Mouse (Mus musculus) lung, adult 2 months (tissue): ENCODE measurements around the gene Tcf7l2. TPM values are rescaled to one million over a fixed set of nuclear protein-coding genes. Genes with fewer than 3 reads are reported as not detected.

Experiments
- DNase-seq: peaks from one replicate; pipeline ENCODE4 v3.0.0; 2022
- H3K4me1 ChIP-seq: fragments of 200-500 bp; 2 replicates; pipeline ENCODE4 v1.6.1; 2011; ENCODE audit warnings: low read length; ENCODE audit not compliant: control insufficient read depth, insufficient read depth
- H3K4me3 ChIP-seq: fragments of 200-500 bp; replicated peaks from 2 replicates; pipeline ENCODE3; 2011; ENCODE audit warnings: low read depth, mild to moderate bottlenecking, control low read depth, low read length; ENCODE audit errors: extremely low read depth
- CTCF ChIP-seq: fragments of 200-500 bp; IDR thresholded peaks from 2 replicates; pipeline ENCODE4 v1.5.1; 2011; ENCODE audit warnings: mild to moderate bottlenecking, low read length, control low read depth; ENCODE audit not compliant: insufficient read depth
- POLR2A ChIP-seq: fragments of 200-500 bp; IDR thresholded peaks from 2 replicates; pipeline ENCODE4 v1.6.1; 2011; ENCODE audit warnings: low read depth, mild to moderate bottlenecking, control low read depth, low read length, borderline replicate concordance; ENCODE audit errors: extremely low read depth
- WGBS: fragments of 180-500 bp; shearing (Covaris S2); methylation state at CpG from one replicate; pipeline ENCODE4 v1.1.7; 2018; 5-methylcytosine and 5-hydroxymethylcytosine counted together
- polyA plus RNA-seq: library from polyadenylated mRNA; depleted of rRNA; stranded (reverse); fragments of >200 nt; gene quantifications from 2 replicates; pipeline ENCODE4 v1.2.3, GENCODE M21; 2012

Tcf7l2 gene
- polyA plus RNA-seq, 1 experiment = 18.5 TPM

- H3K4me3 ChIP-seq = peak overlapping the region; percentile 78
- WGBS = under 1% methylated on average over 32 of the region's 38 CpGs
- DNase-seq = peak; percentile 67
- H3K4me1 ChIP-seq = peaks cover 5% of the 10 kb centered on the region
- TF ChIP-seq CTCF (no peak), POLR2A (0 out of 2 replicates have a peak, but pooled peaks have one; percentile 17)
These were observed 1.5 kb downstream of the Tcf7l2 start for GRCm38 (mm10) chr19:55743001-55743556.

GRCm38 (mm10) chr19:55743557-55744441 lies 2.2 kb downstream of the Tcf7l2 start:
- Histone ChIP-seq H3K4me1 (peaks cover 5% of the 10 kb centered on the region), H3K4me3 (peak overlapping the region; percentile 78)
- under 1% methylated on average over 47 of the region's 47 CpGs for WGBS
- TF ChIP-seq POLR2A (no peak), CTCF (no peak)
- DNase-seq = peak; percentile 76

GRCm38 (mm10) chr19:55744576-55745191 lies 3.1 kb downstream of the Tcf7l2 start:
- DNase-seq = no peak
- Histone ChIP-seq H3K4me1 (peaks cover 5% of the 10 kb centered on the region), H3K4me3 (no peak overlapping the region)
- TF ChIP-seq POLR2A (no peak), CTCF (no peak)
- 41% methylated on average over 21 of the region's 21 CpGs for WGBS

- no peak for DNase-seq
- Histone ChIP-seq H3K4me3 (no peak overlapping the region), H3K4me1 (peaks cover 5% of the 10 kb centered on the region)
- 71% methylated on average over 9 of the region's 9 CpGs for WGBS
- TF ChIP-seq CTCF (no peak), POLR2A (no peak)
These were observed 3.6 kb downstream of the Tcf7l2 start for GRCm38 (mm10) chr19:55745192-55745578.

GRCm38 (mm10) chr19:55746241-55746640 lies 4.6 kb downstream of the Tcf7l2 start:
- WGBS = 69% methylated on average over 5 of the region's 5 CpGs
- Histone ChIP-seq H3K4me1 (peaks cover 5% of the 10 kb centered on the region), H3K4me3 (no peak overlapping the region)
- no peak for DNase-seq
- TF ChIP-seq POLR2A (no peak), CTCF (no peak)

- whole genome bisulfite sequencing = 49% methylated on average over 13 of the region's 13 CpGs
- DNase-seq = no peak
These were observed 5.8 kb downstream of the Tcf7l2 start for GRCm38 (mm10) chr19:55747237-55747925.

GRCm38 (mm10) chr19:55747926-55748291 lies 6.3 kb downstream of the Tcf7l2 start:
- DNase-seq = no peak
- Histone ChIP-seq H3K4me3 (no peak overlapping the region), H3K4me1 (peaks cover 5% of the 10 kb centered on the region)
- 56% methylated on average over 6 of the region's 6 CpGs for WGBS
- TF ChIP-seq CTCF = no peak
- TF ChIP-seq POLR2A = no peak

More at GRCm38 (mm10) chr19:55747237-55747925, 5.8 kb downstream of the Tcf7l2 start:
- Histone ChIP-seq H3K4me3 (no peak overlapping the region), H3K4me1 (peaks cover 5% of the 10 kb centered on the region)
- TF ChIP-seq CTCF (no peak), POLR2A (no peak)

GRCm38 (mm10) chr19:55748801-55749200 lies 7.2 kb downstream of the Tcf7l2 start:
- peaks cover 5% of the 10 kb centered on the region for H3K4me1 ChIP-seq
- WGBS = 86% methylated on average over 6 of the region's 6 CpGs
- TF ChIP-seq CTCF (no peak), POLR2A (no peak)
- DNase-seq = no peak
- H3K4me3 ChIP-seq = no peak overlapping the region

- 74% methylated on average over 7 of the region's 7 CpGs for WGBS
- DNase-seq = no peak
- Histone ChIP-seq H3K4me3 (no peak overlapping the region), H3K4me1 (no peaks in the 10 kb centered on the region; the same call in 1 of the 2 replicates)
- TF ChIP-seq CTCF (no peak), POLR2A (no peak)
These were observed 7.9 kb downstream of the Tcf7l2 start for GRCm38 (mm10) chr19:55749532-55749931.
